Mouse (Mus musculus): ENCODE data around the gene Eddm3b.

DNA sequence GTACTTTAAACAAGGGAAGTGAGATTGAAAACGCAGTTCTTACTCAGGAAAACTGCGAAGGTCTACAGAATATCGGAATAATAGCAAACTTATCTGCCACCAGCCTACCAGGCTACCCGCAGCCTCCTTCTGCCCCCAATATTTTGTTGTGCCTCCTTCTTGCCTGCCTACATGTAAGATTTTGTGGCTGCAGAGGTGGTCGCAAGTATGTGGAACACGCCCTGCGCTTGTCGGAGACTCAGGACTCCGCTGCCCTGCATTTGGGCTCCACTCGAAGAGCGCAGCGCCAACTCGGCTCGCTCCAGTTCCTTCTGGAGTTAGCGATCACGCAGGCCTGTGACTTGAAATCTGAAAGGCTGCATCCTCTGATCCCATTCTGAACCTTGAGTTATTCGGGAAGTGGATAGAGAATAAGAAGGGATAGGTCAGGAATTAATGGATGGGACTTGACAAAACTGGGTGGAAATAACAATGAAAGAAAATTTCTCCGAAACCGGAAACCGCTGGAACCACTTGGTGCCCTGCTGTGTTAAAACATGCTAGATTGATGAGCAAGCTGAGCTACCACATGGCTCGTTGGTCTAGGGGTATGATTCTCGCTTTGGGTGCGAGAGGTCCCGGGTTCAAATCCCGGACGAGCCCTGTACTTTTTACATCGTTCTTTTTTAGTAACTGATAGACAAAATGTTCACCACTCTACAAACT, 24.0 kb upstream of the Eddm3b start:
- TF ChIP-seq GATA1 (IDR thresholded peaks at IDR 0.05; ENCODE audit: borderline replicate concordance, low read length) (no peak), FLI1 (IDR thresholded peaks at IDR 0.05; ENCODE audit: low read length) (no peak)

All from megakaryocyte, embryonic 14.5 days (primary cell).